Mouse (Mus musculus): ENCODE measurements at regions not wholly inside any gene's neighbourhood (a gene's known extent, or its start where the extent isn't known, plus 50 kb on each side); places are given as distances from the start of the nearest gene placed in this dataset.

- no peak for TF ChIP-seq MAFK (IDR thresholded peaks at IDR 0.05; ENCODE audit: insufficient read depth, low read depth, low read length)
- TF ChIP-seq CHD2 (IDR thresholded peaks at IDR 0.05; ENCODE audit: low read depth, low read length): no peak
Measured at GRCm38 (mm10) chr5:141062144-141062543, 61.8 kb upstream of the Card11 start.

All from ES-E14 (cell line).